Mouse (Mus musculus) embryonic fibroblast, embryonic 13.5 days (primary cell): ENCODE measurements around the gene Raly.

Experiments used
- CTCF ChIP-seq: IDR thresholded peaks from 2 replicates; pipeline ENCODE4 v1.5.1; 2011; ENCODE audit warnings: mild to moderate bottlenecking, control low read depth, low read length, moderate library complexity, borderline replicate concordance; ENCODE audit not compliant: insufficient read depth
- POLR2A ChIP-seq: IDR thresholded peaks from 2 replicates; pipeline ENCODE4 v1.6.1; 2011; ENCODE audit warnings: low read depth, mild to moderate bottlenecking, control low read depth, low read length, moderate library complexity

- TF ChIP-seq POLR2A: no peak
- no peak for TF ChIP-seq CTCF
Measured at GRCm38 (mm10) chr2:154818599-154818998, 27.7 kb downstream of the Raly start.
